Comparison of ENCODE assay signal across 12 mouse cellular contexts in genomic region chr11:99060435-99060834, GRCm38 (mm10). TPM values are rescaled to one million over a fixed set of nuclear protein-coding genes. Genes with fewer than 3 reads are reported as not detected.
DNase-seq lines count a peak whose midpoint lies in the region; ATAC-seq and TF ChIP-seq lines count a peak whose summit lies in the region.
"Had no signal": no experiment of that assay in that cellular context is flagged by ENCODE, and none has a peak within 500 bp of the region (broad histone marks: within the 10 kb centered on the region; RNA-seq: fewer than 3 reads in every experiment).

No protein-coding gene starts in this region.

- H3K4me3 ChIP-seq in heart, embryonic 11.5 days (ENCODE audit: low read depth, low read length), result no peak overlapping the region
- H3K4me3 ChIP-seq in midbrain, embryonic 10.5 days, result no peak overlapping the region
- H3K4me3 ChIP-seq in midbrain, embryonic 11.5 days (ENCODE audit: low read depth, low read length), result no peak overlapping the region
- no peak overlapping the region for H3K4me3 ChIP-seq in embryonic facial prominence, embryonic 13.5 days
- no peak overlapping the region for H3K4me3 ChIP-seq in myocyte
- H3K4me3 ChIP-seq: lung, embryonic 15.5 days had no signal

- H3ac ChIP-seq in myocyte (ENCODE audit: control insufficient read depth, insufficient read length), result no peak overlapping the region

- H3K4me2 ChIP-seq in heart, embryonic 11.5 days, result no peak overlapping the region
- no peak overlapping the region for H3K4me2 ChIP-seq in midbrain, embryonic 11.5 days
- no peak overlapping the region for H3K4me2 ChIP-seq in embryonic facial prominence, embryonic 13.5 days
- no peak overlapping the region for H3K4me2 ChIP-seq in myocyte (ENCODE audit: low read depth)
- H3K4me2 ChIP-seq: lung, embryonic 15.5 days had no signal

- H3K4me1 ChIP-seq in heart, embryonic 11.5 days (ENCODE audit: control insufficient read depth, insufficient read depth, low read length), result peaks cover 7% of the 10 kb centered on the region
- peaks cover 25% of the 10 kb centered on the region for H3K4me1 ChIP-seq in midbrain, embryonic 10.5 days
- peaks cover 8% of the 10 kb centered on the region for H3K4me1 ChIP-seq in midbrain, embryonic 11.5 days (ENCODE audit: control insufficient read depth, insufficient read depth, low read length)
- H3K4me1 ChIP-seq in embryonic facial prominence, embryonic 13.5 days, result peaks cover 45% of the 10 kb centered on the region

- intact Hi-C loops in heart, postnatal 10 days (cut with DNase I), result no loop called here
- intact Hi-C loops in left cerebral cortex, postnatal 4 days (cut with DNase I), result no loop called here

- H3K79me2 ChIP-seq in myocyte (ENCODE audit: control insufficient read depth, insufficient read depth), result no peaks in the 10 kb centered on the region

- ATAC-seq in heart, embryonic 11.5 days (replicated peaks; ENCODE audit: insufficient number of reproducible peaks, low FRiP score, low TSS enrichment), result no peak
- no peak for ATAC-seq in midbrain, embryonic 11.5 days (ENCODE audit: low FRiP score)
- no peak for ATAC-seq in embryonic facial prominence, embryonic 13.5 days (ENCODE audit: insufficient number of reproducible peaks, insufficient read depth, low FRiP score, low TSS enrichment, low read depth)
- ATAC-seq: midbrain, embryonic 16.5 days had no signal

- peaks cover 6% of the 10 kb centered on the region; the same call in 1 of the 2 replicates for H3K9me3 ChIP-seq in heart, embryonic 11.5 days (replicated peaks; ENCODE audit: control insufficient read depth, low read length)
- H3K9me3 ChIP-seq in midbrain, embryonic 10.5 days (replicated peaks), result peaks cover 4% of the 10 kb centered on the region; the same call in 1 of the 2 replicates
- H3K9me3 ChIP-seq in midbrain, embryonic 11.5 days (ENCODE audit: control insufficient read depth, low read length), result no peaks in the 10 kb centered on the region
- peaks cover 6% of the 10 kb centered on the region; the same call in 1 of the 2 replicates for H3K9me3 ChIP-seq in embryonic facial prominence, embryonic 13.5 days
- H3K9me3 ChIP-seq: lung, embryonic 15.5 days had no signal

- H3K36me3 ChIP-seq in heart, embryonic 11.5 days (ENCODE audit: control insufficient read depth, insufficient read depth, low read length), result no peaks in the 10 kb centered on the region
- H3K36me3 ChIP-seq in midbrain, embryonic 10.5 days, result no peaks in the 10 kb centered on the region
- H3K36me3 ChIP-seq in midbrain, embryonic 11.5 days (ENCODE audit: control insufficient read depth, insufficient read depth, low read length), result no peaks in the 10 kb centered on the region
- H3K36me3 ChIP-seq in embryonic facial prominence, embryonic 13.5 days, result no peaks in the 10 kb centered on the region
- no peaks in the 10 kb centered on the region for H3K36me3 ChIP-seq in myocyte (ENCODE audit: control insufficient read depth, insufficient read depth)
- H3K36me3 ChIP-seq: lung, embryonic 15.5 days had no signal

- H3K27me3 ChIP-seq in heart, embryonic 11.5 days (ENCODE audit: control insufficient read depth, insufficient read depth, low read length), result no peaks in the 10 kb centered on the region
- H3K27me3 ChIP-seq in midbrain, embryonic 10.5 days (ENCODE audit: low read depth, poor library complexity, severe bottlenecking), result 0 out of 2 replicates have a peak, but pooled peaks cover 6% of the 10 kb centered on the region
- no peaks in the 10 kb centered on the region for H3K27me3 ChIP-seq in midbrain, embryonic 11.5 days (ENCODE audit: control insufficient read depth, insufficient read depth, low read length)
- no peaks in the 10 kb centered on the region for H3K27me3 ChIP-seq in embryonic facial prominence, embryonic 13.5 days
- H3K27me3 ChIP-seq in myocyte (ENCODE audit: control insufficient read depth, insufficient read depth, insufficient read length), result no peaks in the 10 kb centered on the region
- H3K27me3 ChIP-seq: lung, embryonic 15.5 days had no signal

- no peak overlapping the region for H3K27ac ChIP-seq in heart, embryonic 11.5 days (ENCODE audit: low read depth, low read length)
- 0 out of 2 replicates have a peak overlapping the region, but pooled peaks have one; percentile 1 for H3K27ac ChIP-seq in midbrain, embryonic 10.5 days (replicated peaks)
- H3K27ac ChIP-seq in midbrain, embryonic 11.5 days (ENCODE audit: low read depth, low read length), result no peak overlapping the region
- H3K27ac ChIP-seq in embryonic facial prominence, embryonic 13.5 days, result peak overlapping the region; percentile 48
- H3K27ac ChIP-seq: lung, embryonic 15.5 days had no signal

- no peak overlapping the region for H3K9ac ChIP-seq in heart, embryonic 11.5 days (ENCODE audit: low read depth, low read length)
- H3K9ac ChIP-seq in midbrain, embryonic 11.5 days (ENCODE audit: low read length), result no peak overlapping the region
- no peak overlapping the region for H3K9ac ChIP-seq in embryonic facial prominence, embryonic 13.5 days
- H3K9ac ChIP-seq: lung, embryonic 15.5 days had no signal

- 70% methylated on average over 3 of the region's 3 CpGs for WGBS in heart, embryonic 11.5 days (ENCODE audit: insufficient replicate concordance)
- WGBS in midbrain, embryonic 10.5 days, result 89% methylated on average over 3 of the region's 3 CpGs
- 74% methylated on average over 3 of the region's 3 CpGs for WGBS in midbrain, embryonic 11.5 days
- 65% methylated on average over 3 of the region's 3 CpGs for WGBS in embryonic facial prominence, embryonic 13.5 days

- no peak for TF ChIP-seq POLR2A in myocyte (IDR thresholded peaks at IDR 0.05; ENCODE audit: insufficient read length, low read depth)

- peak; percentile 50 to 60 for DNase-seq in heart, postnatal 10 days
- DNase-seq in midbrain, embryonic 10.5 days (ENCODE audit: low spot score), result no peak
- DNase-seq in midbrain, embryonic 11.5 days (ENCODE audit: low spot score, missing footprints), result no peak
- DNase-seq in right cerebral cortex, postnatal 14 days, result no peak
- DNase-seq in left cerebral cortex, postnatal 4 days, result no peak
- DNase-seq: cerebellum, adult 8-10 months; thymus, adult 18-20 months had no signal

TF ChIP-seq in myocyte, 11 proteins besides CTCF, POLR2A, EP300 and RAD21:
- TF ChIP-seq POLR2AphosphoS2 (IDR thresholded peaks at IDR 0.05; ENCODE audit: insufficient read length, low read depth) (no peak), MYOG (IDR thresholded peaks at IDR 0.05; ENCODE audit: control insufficient read depth in 1 of 3, insufficient read depth in 1 of 3, insufficient read length in 2 of 3, low read depth in 2 of 3) (peak in 2 of 3 experiments; percentile 62 to 88), TCF12 (IDR thresholded peaks at IDR 0.05; ENCODE audit: insufficient read depth, poor library complexity, severe bottlenecking) (no peak), MYOD1 (IDR thresholded peaks at IDR 0.05; ENCODE audit: control insufficient read depth in 1 of 3, insufficient read length in 2 of 3, low read depth in 2 of 3) (peak in 2 of 3 experiments; percentile 61 to 78), SRF (IDR thresholded peaks at IDR 0.05; ENCODE audit: control insufficient read depth, insufficient read length, low read depth) (no peak)

RNA-seq across cellular contexts. Expression of gene Igfbp4, which starts 19.4 kb away (rescaled TPM):
- 100 to 1,000 TPM; 192 to 218 TPM for total RNA-seq in heart, postnatal 10 days (2021)
- 284 and 289 TPM in 2 replicates for polyA plus RNA-seq in heart, embryonic 11.5 days (2014; fragmentation: Nextera tagmentation; extraction: Ambion mirVana)
- polyA plus RNA-seq in midbrain, embryonic 10.5 days (2016; fragmentation: Nextera tagmentation; extraction: Ambion mirVana), result 290 and 322 TPM in 2 replicates
- 207 and 209 TPM in 2 replicates for polyA plus RNA-seq in midbrain, embryonic 11.5 days (2014; fragmentation: Nextera tagmentation; extraction: Ambion mirVana)
- polyA plus RNA-seq in embryonic facial prominence, embryonic 13.5 days (2015; fragmentation: Nextera tagmentation; extraction: Ambion mirVana), result 1,128 and 1,158 TPM in 2 replicates
- polyA plus RNA-seq in myocyte (2012; fragmentation: generic; extraction: Trizol), result 58.6 TPM
- 10 to 100 TPM; 66.1 to 80.1 TPM for total RNA-seq in left cerebral cortex, postnatal 4 days (2021)

RNA-seq across cellular contexts. Expression of gene Tns4, which starts 28.7 kb away (rescaled TPM):
- total RNA-seq in heart, postnatal 10 days (2021), result under 1 TPM; 0.12 TPM
- polyA plus RNA-seq in heart, embryonic 11.5 days (2014; fragmentation: Nextera tagmentation; extraction: Ambion mirVana), result 0.13 TPM in 1 of 2 replicates, not detected in the other
- 0.55 and 0.84 TPM in 2 replicates for polyA plus RNA-seq in midbrain, embryonic 10.5 days (2016; fragmentation: Nextera tagmentation; extraction: Ambion mirVana)
- polyA plus RNA-seq in midbrain, embryonic 11.5 days (2014; fragmentation: Nextera tagmentation; extraction: Ambion mirVana), result 0.23 and 0.67 TPM in 2 replicates
- polyA plus RNA-seq in embryonic facial prominence, embryonic 13.5 days (2015; fragmentation: Nextera tagmentation; extraction: Ambion mirVana), result 0.53 and 0.73 TPM in 2 replicates
- 0.11 TPM for polyA plus RNA-seq in myocyte (2012; fragmentation: generic; extraction: Trizol)
- not detected for total RNA-seq in left cerebral cortex, postnatal 4 days (2021)

RNA-seq across cellular contexts. Expression of gene Top2a, which starts 36.4 kb away (rescaled TPM):
- total RNA-seq in heart, postnatal 10 days (2021), result 10 to 100 TPM; 53.3 to 57.0 TPM
- 220 and 244 TPM in 2 replicates for polyA plus RNA-seq in heart, embryonic 11.5 days (2014; fragmentation: Nextera tagmentation; extraction: Ambion mirVana)
- 357 and 364 TPM in 2 replicates for polyA plus RNA-seq in midbrain, embryonic 10.5 days (2016; fragmentation: Nextera tagmentation; extraction: Ambion mirVana)
- 431 and 436 TPM in 2 replicates for polyA plus RNA-seq in midbrain, embryonic 11.5 days (2014; fragmentation: Nextera tagmentation; extraction: Ambion mirVana)
- 272 and 279 TPM in 2 replicates for polyA plus RNA-seq in embryonic facial prominence, embryonic 13.5 days (2015; fragmentation: Nextera tagmentation; extraction: Ambion mirVana)
- 39.9 TPM for polyA plus RNA-seq in myocyte (2012; fragmentation: generic; extraction: Trizol)
- 10 to 100 TPM; 28.2 to 28.4 TPM for total RNA-seq in left cerebral cortex, postnatal 4 days (2021)

Comparison
In these comparisons a context has a peak if more than half of its experiments do, and no peak if none do; other contexts are left out.
1. H3K27ac ChIP-seq: peak in midbrain, embryonic 10.5 days (single experiment) and embryonic facial prominence, embryonic 13.5 days (single experiment); none in heart, embryonic 11.5 days (single experiment) and midbrain, embryonic 11.5 days (single experiment).
2. DNase-seq: peak in heart, postnatal 10 days (2 of 2); none in midbrain, embryonic 10.5 days (single experiment), midbrain, embryonic 11.5 days (single experiment), right cerebral cortex, postnatal 14 days (single experiment) and left cerebral cortex, postnatal 4 days (single experiment).